Comparison of ENCODE assay signal across 8 mouse cellular contexts in genomic region chr15:25414011-25414746, GRCm38 (mm10). TPM values are rescaled to one million over a fixed set of nuclear protein-coding genes. Genes with fewer than 3 reads are reported as not detected.
DNase-seq lines count a peak whose midpoint lies in the region; ATAC-seq lines count a peak whose summit lies in the region.

No protein-coding gene starts in this region.

- peak overlapping the region; percentile 89 for H3K4me2 ChIP-seq in heart, embryonic 13.5 days
- H3K4me2 ChIP-seq in liver, embryonic 16.5 days (ENCODE audit: low read depth, low read length), result peak overlapping the region; percentile 59

- H3K9ac ChIP-seq in heart, embryonic 13.5 days, result peak overlapping the region; percentile 81
- H3K9ac ChIP-seq in liver, embryonic 16.5 days (ENCODE audit: low read depth, low read length), result no peak overlapping the region

- no peak for ATAC-seq in heart, embryonic 13.5 days (ENCODE audit: extremely low read depth, insufficient number of reproducible peaks, low FRiP score, low TSS enrichment)
- ATAC-seq in liver, embryonic 16.5 days (ENCODE audit: low read depth), result peak; percentile 13; the same call in 1 of the 2 replicates
- ATAC-seq in neutrophil, adult 5-6 weeks (ENCODE audit: extremely low read depth, insufficient number of reproducible peaks, low FRiP score, poor library complexity, severe bottlenecking), result peak; percentile 25

- H3K4me1 ChIP-seq in heart, embryonic 13.5 days, result peaks cover 8% of the 10 kb centered on the region
- H3K4me1 ChIP-seq in liver, embryonic 16.5 days (ENCODE audit: control insufficient read depth, low read depth, low read length), result peaks cover 2% of the 10 kb centered on the region

- H3K36me3 ChIP-seq in heart, embryonic 13.5 days, result no peaks in the 10 kb centered on the region
- no peaks in the 10 kb centered on the region for H3K36me3 ChIP-seq in liver, embryonic 16.5 days (ENCODE audit: control insufficient read depth, insufficient read depth)

- H3K27ac ChIP-seq in heart, embryonic 13.5 days (replicated peaks), result 0 out of 2 replicates have a peak overlapping the region, but pooled peaks have one; percentile 73
- H3K27ac ChIP-seq in liver, embryonic 16.5 days (ENCODE audit: low read length), result no peak overlapping the region

- no peaks in the 10 kb centered on the region for H3K9me3 ChIP-seq in heart, embryonic 13.5 days
- H3K9me3 ChIP-seq in liver, embryonic 16.5 days (replicated peaks; ENCODE audit: control insufficient read depth, low read length), result no peaks in the 10 kb centered on the region

- H3K4me3 ChIP-seq in heart, embryonic 13.5 days, result peak overlapping the region; percentile 66
- peak overlapping the region; percentile 55 for H3K4me3 ChIP-seq in liver, embryonic 16.5 days (ENCODE audit: low read depth, low read length)

- DNase-seq in urinary bladder, adult 18-20 months (ENCODE audit: low spot score in 2 of 2), result peak; percentile 13 to 71
- DNase-seq in urinary bladder, postnatal 10 days (ENCODE audit: low spot score), result no peak
- DNase-seq in embryo, embryonic 10.5 days (ENCODE audit: low spot score), result peak; percentile 85
- DNase-seq in layer of hippocampus, adult 8-10 months (ENCODE audit: low spot score in 2 of 2), result peak; percentile 54 to 60
- DNase-seq in yolk sac, embryonic 10.5 days (ENCODE audit: low spot score), result peak; percentile 57

- 2% methylated on average over 36 of the region's 36 CpGs for WGBS in heart, embryonic 13.5 days
- 1% methylated on average over 32 of the region's 36 CpGs for WGBS in liver, embryonic 16.5 days (ENCODE audit: insufficient replicate concordance)

- peaks cover 8% of the 10 kb centered on the region; the same call in 1 of the 2 replicates for H3K27me3 ChIP-seq in heart, embryonic 13.5 days (replicated peaks)
- H3K27me3 ChIP-seq in liver, embryonic 16.5 days (ENCODE audit: control insufficient read depth, insufficient read depth, low read depth, low read length), result peaks cover 30% of the 10 kb centered on the region

RNA-seq across cellular contexts. Expression of gene Basp1, which starts 0.6 kb away (rescaled TPM):
- polyA plus RNA-seq in heart, embryonic 13.5 days (2015; fragmentation: Nextera tagmentation; extraction: Ambion mirVana), result 6.2 and 7.2 TPM in 2 replicates
- 100 to 1,000 TPM; 476 to 520 (median 494) TPM for total RNA-seq in layer of hippocampus, adult 8-10 months (2022)
- polyA plus RNA-seq in liver, embryonic 16.5 days (2015; fragmentation: Nextera tagmentation; extraction: Ambion mirVana), result 0.88 and 0.94 TPM in 2 replicates
- 32.6 and 33.5 TPM in 2 replicates for total RNA-seq in neutrophil, adult 5-6 weeks (2017)

Comparison
In these comparisons a context has a peak if more than half of its experiments do, and no peak if none do; other contexts are left out.
1. RNA of gene Basp1, which starts 0.6 kb away (total RNA-seq): 476 to 520 TPM in layer of hippocampus, adult 8-10 months; 32.6 to 33.5 TPM in neutrophil, adult 5-6 weeks; every median in the first group is over 10 times any median in the second.